Mouse (Mus musculus): ENCODE measurements around the gene Evx1. TPM values are rescaled to one million over a fixed set of nuclear protein-coding genes. Genes with fewer than 3 reads are reported as not detected.
"Not testable (repeated sequence)": the region's sequence is repeated elsewhere in the genome, so short reads cannot be mapped to it uniquely, and the experiment has no call there.

Evx1 gene
- total RNA-seq, 2 experiments from 2014 or later, result not detected

- TF ChIP-seq CTCF (IDR thresholded peaks at IDR 0.05), result no peak
- Histone ChIP-seq H3K27ac (no peak overlapping the region), H3K4me3 (no peak overlapping the region)
- no peak for DNase-seq
- intact Hi-C loops (cut with DNase I), result no loop called here
Measured at GRCm38 (mm10) chr6:52317461-52318180, 4.3 kb downstream of the Evx1 start.

DNA sequence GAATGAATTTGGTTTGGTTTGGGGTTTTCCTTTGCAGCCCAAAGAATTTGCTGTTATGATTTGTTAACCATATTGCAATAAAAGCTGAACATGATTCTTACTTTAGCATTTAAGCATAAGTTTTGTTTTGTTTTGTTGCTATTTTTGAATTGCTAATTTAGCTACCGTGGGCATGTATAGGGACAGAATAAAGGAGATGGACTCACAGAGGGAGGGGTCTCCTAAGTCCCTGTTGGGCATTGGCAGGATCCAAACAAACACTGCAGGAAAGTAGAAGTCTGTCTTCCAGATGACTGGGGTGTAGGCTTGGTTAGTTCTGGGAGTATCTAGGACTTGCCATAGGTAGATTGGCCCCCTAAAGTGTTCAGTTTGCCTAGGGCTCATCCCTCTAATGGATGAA is 5.0 kb downstream of the Evx1 start:
- no peak overlapping the region for H3K27ac ChIP-seq
- TF ChIP-seq CTCF (IDR thresholded peaks at IDR 0.05), result no peak
- DNase-seq, result no peak
- intact Hi-C loops (cut with DNase I), result no loop called here
- no peak overlapping the region for H3K4me3 ChIP-seq

- H3K27ac ChIP-seq, result no peak overlapping the region
- intact Hi-C loops (cut with DNase I), result no loop called here
- H3K4me3 ChIP-seq, result no peak overlapping the region
- no peak for TF ChIP-seq CTCF (IDR thresholded peaks at IDR 0.05)
- no peak for DNase-seq
Measured at GRCm38 (mm10) chr6:52319956-52320690, 6.8 kb downstream of the Evx1 start.

GRCm38 (mm10) chr6:52320966-52321825 is 7.9 kb downstream of the Evx1 start:
- Histone ChIP-seq H3K27ac (no peak overlapping the region), H3K4me3 (no peak overlapping the region)
- DNase-seq, result no peak
- intact Hi-C loops (cut with DNase I), result no loop called here
- TF ChIP-seq CTCF (IDR thresholded peaks at IDR 0.05), result no peak

DNA sequence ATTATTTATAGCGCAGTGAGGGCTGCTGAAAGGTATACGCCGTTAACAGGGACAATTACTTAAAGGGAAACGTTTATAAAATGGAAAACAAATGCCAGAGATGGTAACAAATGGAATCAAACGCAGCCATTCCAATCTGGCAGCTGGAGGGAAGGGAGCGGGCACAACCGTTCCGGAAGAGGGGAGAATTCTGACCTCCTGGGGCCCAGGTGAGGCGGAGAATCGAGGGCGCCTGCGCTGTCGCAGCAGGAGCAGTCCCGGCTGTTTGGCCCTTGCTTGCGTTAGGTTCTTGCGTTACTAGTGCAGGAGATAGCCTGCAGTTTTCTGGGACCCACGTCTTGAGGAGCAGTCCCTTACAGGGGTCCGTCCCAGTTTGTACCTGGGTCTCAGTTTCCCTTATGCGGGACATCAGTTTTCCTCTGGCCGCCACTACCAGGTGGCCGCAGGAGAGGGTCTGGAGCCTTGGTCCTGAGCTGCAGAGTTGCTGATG is 8.6 kb downstream of the Evx1 start:
- no peak for DNase-seq
- TF ChIP-seq CTCF (IDR thresholded peaks at IDR 0.05), result no peak
- intact Hi-C loops (cut with DNase I), result no loop called here
- Histone ChIP-seq H3K27ac (no peak overlapping the region), H3K4me3 (no peak overlapping the region)

DNA sequence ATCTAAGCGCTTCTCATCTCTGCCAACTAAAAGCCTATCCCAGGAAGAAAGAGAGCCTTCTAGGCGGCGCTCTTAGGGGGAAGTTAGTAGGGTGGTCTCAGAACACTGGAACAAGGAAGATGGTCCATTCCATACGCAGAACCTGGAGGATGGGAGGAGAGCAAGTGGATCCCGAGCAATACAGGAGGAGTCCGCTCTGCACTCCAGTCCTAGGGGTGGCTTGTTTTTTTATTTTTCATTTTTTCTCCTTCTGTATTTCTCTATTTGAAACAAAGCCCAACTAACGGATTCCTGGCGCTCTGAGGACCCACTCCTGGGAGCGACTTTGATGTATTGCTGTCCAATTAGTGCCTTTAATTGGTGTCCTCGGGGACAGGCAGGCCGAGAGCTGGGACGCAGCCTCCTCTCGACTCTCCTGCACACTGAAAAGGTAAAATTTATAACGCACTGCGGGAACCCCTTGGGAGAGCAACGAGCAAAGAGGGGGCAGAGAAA is 9.5 kb downstream of the Evx1 start:
- no peak overlapping the region for H3K4me3 ChIP-seq
- intact Hi-C loops (cut with DNase I), result no loop called here
- no peak for TF ChIP-seq CTCF (IDR thresholded peaks at IDR 0.05)

GRCm38 (mm10) chr6:52323292-52323691 is 10.0 kb downstream of the Evx1 start:
- intact Hi-C loops (cut with DNase I), result no loop called here
- Histone ChIP-seq H3K27ac (no peak overlapping the region), H3K4me3 (no peak overlapping the region)
- TF ChIP-seq CTCF (IDR thresholded peaks at IDR 0.05), result no peak
- no peak for DNase-seq

More for the DNA sequence above, 9.5 kb downstream of the Evx1 start:
- no peak for DNase-seq
- H3K27ac ChIP-seq, result no peak overlapping the region

DNA sequence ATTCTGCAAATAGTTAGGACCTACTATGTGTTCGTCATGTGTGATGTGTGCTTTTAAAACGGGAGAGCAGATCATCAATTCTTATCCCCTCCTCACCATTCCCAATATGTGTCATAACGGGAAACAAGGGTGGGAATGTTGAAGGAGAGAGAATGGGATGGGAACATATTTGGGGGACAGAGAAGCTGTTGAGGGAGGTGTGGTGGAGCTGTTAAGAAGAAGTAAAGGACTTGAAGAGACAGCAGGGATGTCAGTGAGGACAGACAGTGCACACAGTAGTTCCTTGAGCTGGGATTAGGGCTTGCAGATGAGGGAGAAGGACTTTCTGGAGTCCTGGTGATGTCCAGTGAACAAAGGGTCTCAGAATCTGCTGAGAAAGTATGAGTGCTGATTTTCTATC is 10.8 kb downstream of the Evx1 start:
- H3K4me3 ChIP-seq, result no peak overlapping the region
- H3K27ac ChIP-seq, result no peak overlapping the region
- TF ChIP-seq CTCF (IDR thresholded peaks at IDR 0.05), result no peak
- intact Hi-C loops (cut with DNase I), result no loop called here
- DNase-seq, result no peak

- H3K27ac ChIP-seq; DNase-seq; intact Hi-C loops (cut with DNase I); H3K4me3 ChIP-seq: not testable (repeated sequence)
Measured at GRCm38 (mm10) chr6:52346816-52347215, 33.5 kb downstream of the Evx1 start.

DNA sequence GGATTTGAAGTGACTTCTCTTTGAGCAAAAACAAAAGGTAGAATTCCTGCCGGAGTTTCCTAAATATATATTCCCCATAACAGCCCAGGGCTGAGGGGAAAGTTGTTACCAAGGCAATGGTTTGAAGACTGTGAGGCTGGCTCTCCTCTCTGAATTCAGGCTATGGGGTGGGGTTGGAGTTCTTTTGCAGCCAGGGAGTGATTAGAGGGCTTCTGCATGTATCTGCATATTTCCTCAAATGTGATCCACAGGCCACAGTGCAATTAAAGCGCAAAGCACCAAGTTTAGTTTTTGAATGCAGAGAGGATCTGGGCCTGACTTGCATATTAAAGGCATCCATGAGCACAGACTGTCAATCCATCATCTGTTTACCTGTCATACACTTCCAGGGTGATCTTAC is 52.7 kb downstream of the Evx1 start:
- no peak for DNase-seq
- no peak overlapping the region for H3K27ac ChIP-seq
- no peak overlapping the region for H3K4me3 ChIP-seq
- intact Hi-C loops (cut with DNase I), result no loop called here
- TF ChIP-seq CTCF (IDR thresholded peaks at IDR 0.05), result no peak

DNA sequence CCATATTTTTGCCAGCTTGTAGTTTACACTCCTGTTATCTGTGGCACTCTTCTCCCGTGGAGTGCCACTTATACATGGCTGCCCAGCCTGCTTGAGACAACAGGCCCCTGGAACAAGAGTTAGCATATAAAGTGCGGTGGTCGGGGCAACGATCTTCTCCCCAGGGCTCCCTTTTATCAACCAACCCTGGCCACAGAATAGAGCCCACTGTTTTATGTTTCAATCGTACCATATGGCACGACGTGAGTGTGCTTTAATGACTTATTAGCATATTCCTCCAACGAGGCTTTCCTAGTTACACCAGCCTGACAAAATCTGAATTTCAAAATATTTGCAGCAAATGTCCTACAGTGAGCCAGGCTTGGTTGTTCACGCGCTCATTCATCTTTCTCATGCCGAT is 53.2 kb downstream of the Evx1 start:
- intact Hi-C loops (cut with DNase I), result no loop called here
- no peak for TF ChIP-seq CTCF (IDR thresholded peaks at IDR 0.05)
- no peak for DNase-seq
- Histone ChIP-seq H3K4me3 (no peak overlapping the region), H3K27ac (no peak overlapping the region)

- DNase-seq, result no peak
- intact Hi-C loops (cut with DNase I), result no loop called here
- no peak for TF ChIP-seq CTCF (IDR thresholded peaks at IDR 0.05)
- Histone ChIP-seq H3K4me3 (no peak overlapping the region), H3K27ac (no peak overlapping the region)
Measured at GRCm38 (mm10) chr6:52367067-52367466, 53.8 kb downstream of the Evx1 start.

Other genes with a start within 250 kb of the Evx1 start
- gene Hoxa1, start 155.2 kb upstream of the Evx1 start, total RNA-seq (2021), result under 1 TPM; 0.13 to 0.22 TPM
- gene Hoxa2, start 148.7 kb upstream of the Evx1 start, total RNA-seq (2021), result under 1 TPM; 0.47 to 0.56 TPM
- under 1 TPM in 1 of 2 experiments, not detected in 1; 0.10 TPM for gene 5730596B20Rik, start 136.0 kb upstream of the Evx1 start, total RNA-seq (2021)
- gene Hoxa4, start 121.7 kb upstream of the Evx1 start, total RNA-seq (2021), result 1 to 10 TPM; 2.7 to 3.3 TPM
- gene Hoxa5, start 108.9 kb upstream of the Evx1 start, total RNA-seq (2021), result 1 to 10 TPM; 2.2 to 2.9 TPM
- gene Hoxa6, start 104.8 kb upstream of the Evx1 start, total RNA-seq (2021), result 1 to 10 TPM; 2.6 to 2.7 TPM
- 1 to 10 TPM; 2.8 to 3.1 TPM for gene Hoxa3, start 100.2 kb upstream of the Evx1 start, total RNA-seq (2021)
- gene Gm28308, start 100.2 kb upstream of the Evx1 start, total RNA-seq (2021), result under 1 TPM in 1 of 2 experiments, not detected in 1; 0.82 TPM
- gene Hoxa7, start 91.6 kb upstream of the Evx1 start, total RNA-seq (2021), result 1 to 10 TPM; 4.7 to 5.0 TPM
- 1 to 10 TPM; 7.5 to 8.8 TPM for gene Hoxa9, start 82.4 kb upstream of the Evx1 start, total RNA-seq (2021)
- gene Hoxa10, start 72.6 kb upstream of the Evx1 start, total RNA-seq (2021), result 10 to 100 TPM; 17.4 to 17.7 TPM
- gene Hoxa11, start 67.7 kb upstream of the Evx1 start, total RNA-seq (2021), result 1 to 10 TPM; 1.0 to 4.3 TPM
- gene Hoxa13, start 52.6 kb upstream of the Evx1 start, total RNA-seq (2021), result 1 to 10 TPM; 1.5 to 3.8 TPM